Mouse (Mus musculus) c-Kit-positive CD71-positive TER-119-negative erythroid progenitor cells, embryonic 14.5 days (primary cell): ENCODE data around the gene Anxa11.
"Not testable (repeated sequence)": the region's sequence is repeated elsewhere in the genome, so short reads cannot be mapped to it uniquely, and the experiment has no call there.

Experiments used
- DNase-seq: peaks from one replicate; pipeline ENCODE4 v3.0.0-alpha.2; 2013; ENCODE audit warnings: low read depth

Gene Anxa11

GRCm38 (mm10) chr14:25841991-25842687 is at the start of gene Anxa11:
Anxa11 (plus strand) TSS chr14:25842156.
- peak; percentile 77 for DNase-seq

GRCm38 (mm10) chr14:25794331-25794730 is 47.6 kb upstream of the Anxa11 start:
- no peak for DNase-seq

GRCm38 (mm10) chr14:25795067-25795466 is 46.9 kb upstream of the Anxa11 start:
- DNase-seq: no peak

GRCm38 (mm10) chr14:25795561-25796174 is 46.3 kb upstream of the Anxa11 start:
- no peak for DNase-seq

GRCm38 (mm10) chr14:25796619-25797018 is 45.3 kb upstream of the Anxa11 start:
- no peak for DNase-seq

DNA sequence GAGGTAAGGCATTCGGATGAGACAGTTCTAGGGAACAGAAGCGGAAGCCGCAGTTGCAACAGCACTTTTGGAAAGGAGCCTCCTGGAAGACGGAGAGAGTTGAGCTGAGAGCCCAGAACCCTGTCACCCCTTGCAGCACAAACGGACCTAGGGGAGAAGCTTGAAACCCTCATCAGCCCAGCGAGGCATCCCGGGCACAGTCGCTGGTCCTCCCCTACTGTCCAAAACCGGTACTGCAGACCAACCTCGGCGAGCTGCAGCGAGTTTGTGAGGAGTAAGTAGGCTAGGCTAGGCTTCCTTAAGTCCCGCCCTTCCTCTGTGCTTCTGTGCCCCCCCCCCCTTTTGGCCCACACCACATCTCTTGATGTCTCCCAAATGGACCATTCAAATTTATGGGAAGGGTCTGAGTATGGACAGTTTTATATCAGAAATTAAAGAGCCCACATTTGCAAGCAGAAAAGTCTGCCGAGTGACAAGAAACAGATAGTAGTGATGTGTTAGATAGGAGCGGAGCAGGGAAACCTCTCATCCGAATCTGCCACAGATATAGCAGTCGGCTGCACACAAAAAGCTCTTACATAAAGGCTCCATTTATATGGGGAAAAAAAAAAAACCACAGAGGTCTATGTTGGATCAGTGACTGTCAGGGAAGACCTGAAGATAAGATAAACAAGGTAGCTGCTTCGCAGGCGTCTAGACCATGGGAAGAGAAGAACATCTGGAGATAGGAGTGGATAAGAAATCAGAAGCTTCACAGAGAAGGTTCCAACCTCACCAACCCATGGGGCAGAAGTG is 41.6 kb upstream of the Anxa11 start:
- DNase-seq: peak; percentile 34

- no peak for DNase-seq
Measured at GRCm38 (mm10) chr14:25802511-25802910, 39.4 kb upstream of the Anxa11 start.

DNA sequence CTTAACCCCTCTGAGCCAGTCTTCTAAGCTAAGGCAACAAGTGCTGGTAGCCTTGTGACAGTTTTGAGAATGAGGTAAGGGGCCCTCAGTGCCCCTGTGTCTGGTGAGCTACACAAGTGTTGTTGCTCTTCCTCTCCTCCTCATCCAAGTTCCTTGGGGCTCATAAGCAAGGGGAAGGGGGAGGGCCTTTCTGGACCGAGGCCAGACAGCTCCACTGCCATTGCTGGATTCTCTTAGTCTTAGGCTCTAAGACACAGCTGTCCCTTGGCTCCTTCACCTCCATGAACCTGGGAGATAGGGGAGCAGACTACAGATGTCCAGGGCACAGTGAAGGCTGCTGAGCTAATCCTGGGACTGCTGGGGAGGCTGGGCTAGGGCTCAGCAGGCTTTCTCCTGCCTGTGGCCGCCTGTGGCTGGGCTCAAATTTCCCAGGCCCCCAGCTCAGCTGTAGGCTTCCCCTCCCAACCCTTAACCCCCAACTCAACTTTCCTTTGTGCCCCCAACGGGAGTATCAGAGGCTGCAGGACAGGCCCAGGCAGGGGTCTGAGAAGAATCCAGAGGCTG is 38.6 kb upstream of the Anxa11 start:
- no peak for DNase-seq

DNA sequence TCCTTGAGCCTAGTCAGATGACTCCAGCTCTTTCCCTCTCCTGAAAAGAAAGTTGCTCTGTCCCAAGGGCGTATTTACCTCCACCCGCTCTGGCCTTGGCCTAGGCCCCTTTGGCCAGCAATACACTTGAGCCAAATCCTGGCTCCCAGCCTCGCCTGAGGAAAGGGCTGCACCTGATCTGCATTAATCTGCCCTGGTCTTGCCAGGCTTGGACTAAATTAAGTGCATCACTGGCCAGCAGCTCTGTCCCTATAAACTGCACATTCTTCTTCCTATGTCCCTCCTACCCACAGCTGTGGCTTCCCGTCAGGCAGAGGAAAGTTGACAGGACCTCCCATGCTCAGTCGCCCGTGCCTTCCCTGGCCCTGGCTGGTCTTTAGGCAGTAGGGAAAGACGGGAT is 36.1 kb upstream of the Anxa11 start:
- no peak for DNase-seq

GRCm38 (mm10) chr14:25806561-25806960 is 35.4 kb upstream of the Anxa11 start:
- no peak for DNase-seq

- DNase-seq: not testable (repeated sequence)
Measured at GRCm38 (mm10) chr14:25811026-25811425, 30.9 kb upstream of the Anxa11 start.

DNA sequence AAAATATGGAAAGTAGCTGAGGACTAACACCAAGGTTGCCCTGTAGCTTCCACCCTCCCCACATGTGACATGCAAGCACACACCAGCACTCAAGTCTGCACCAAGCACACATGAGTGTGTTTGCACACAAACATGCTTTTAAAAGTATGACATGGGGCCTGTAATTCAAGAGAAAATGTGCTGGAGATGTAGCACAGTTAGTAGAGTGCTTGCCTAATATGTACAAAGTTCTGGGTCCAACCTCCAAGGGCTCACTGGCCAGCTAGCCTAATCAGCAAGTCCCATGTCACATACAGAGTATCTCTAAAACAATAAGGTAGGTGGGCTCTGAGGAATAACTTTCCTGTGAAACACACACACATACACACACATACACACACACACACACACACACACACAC is 27.8 kb upstream of the Anxa11 start:
- no peak for DNase-seq

DNA sequence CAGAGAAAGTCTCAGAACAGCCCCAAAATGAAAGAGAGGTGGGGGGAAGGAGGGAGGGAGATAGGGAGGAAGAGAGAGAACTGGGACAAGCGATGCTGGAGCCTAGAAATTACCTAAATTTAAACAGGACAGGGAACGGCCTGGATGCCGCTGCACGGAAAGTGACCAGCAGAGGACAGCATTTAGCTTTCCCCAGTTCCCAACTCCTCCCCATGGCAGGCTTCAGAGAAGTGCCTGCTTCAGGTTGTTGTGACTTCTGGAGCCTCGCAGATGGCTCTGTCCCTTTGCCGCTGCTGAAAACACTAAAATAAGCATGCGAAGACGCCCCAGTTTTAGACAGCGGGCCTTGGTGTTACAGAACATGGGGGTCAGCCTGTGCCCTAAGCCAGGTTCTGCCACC is 25.5 kb upstream of the Anxa11 start:
- DNase-seq: peak; percentile 8

DNA sequence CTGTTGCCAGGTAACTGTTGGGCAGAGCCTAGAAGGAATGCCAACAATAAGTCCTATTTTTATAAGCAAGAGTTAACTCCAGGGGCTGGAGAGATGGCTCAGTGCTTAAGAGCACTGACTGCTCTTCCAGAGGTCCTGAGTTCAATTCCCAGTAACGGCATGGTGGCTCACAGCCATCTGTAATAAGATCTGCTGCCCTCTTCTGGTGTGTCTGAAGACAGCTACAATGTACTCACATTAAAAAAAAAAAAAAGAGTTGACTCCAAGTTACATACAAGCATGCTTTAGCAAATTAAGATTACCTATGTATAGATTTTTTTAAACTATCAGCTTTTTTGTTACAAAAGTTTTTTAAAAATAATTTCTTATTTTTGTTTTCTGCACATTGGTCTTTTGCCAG is 19.4 kb upstream of the Anxa11 start:
- DNase-seq: no peak

GRCm38 (mm10) chr14:25824995-25825394 is 17.0 kb upstream of the Anxa11 start:
- no peak for DNase-seq

GRCm38 (mm10) chr14:25825880-25826626 is 15.9 kb upstream of the Anxa11 start:
- no peak for DNase-seq

DNA sequence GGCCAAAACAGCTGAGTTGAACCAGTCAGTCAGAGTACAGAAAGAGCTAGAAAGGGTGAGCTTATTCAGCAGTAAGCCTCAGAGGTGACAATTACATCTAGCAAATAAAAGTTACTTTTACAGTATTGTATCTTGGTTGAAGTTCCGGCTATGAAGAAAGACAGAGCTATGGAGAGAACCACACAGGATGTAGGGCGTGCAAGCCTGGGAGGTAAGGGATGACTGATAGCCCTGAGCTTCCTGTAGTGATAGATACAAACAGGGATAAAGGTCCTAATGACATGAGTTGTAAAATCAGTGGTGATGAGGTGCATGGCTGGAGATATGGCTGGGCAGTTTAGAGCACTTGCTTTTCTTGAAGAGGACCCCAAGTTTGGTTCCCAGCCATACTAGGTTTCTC is 15.1 kb upstream of the Anxa11 start:
- no peak for DNase-seq

- DNase-seq: no peak
Measured at GRCm38 (mm10) chr14:25831332-25831731, 10.6 kb upstream of the Anxa11 start.

- no peak for DNase-seq
Measured at GRCm38 (mm10) chr14:25832301-25832700, 9.7 kb upstream of the Anxa11 start.

DNA sequence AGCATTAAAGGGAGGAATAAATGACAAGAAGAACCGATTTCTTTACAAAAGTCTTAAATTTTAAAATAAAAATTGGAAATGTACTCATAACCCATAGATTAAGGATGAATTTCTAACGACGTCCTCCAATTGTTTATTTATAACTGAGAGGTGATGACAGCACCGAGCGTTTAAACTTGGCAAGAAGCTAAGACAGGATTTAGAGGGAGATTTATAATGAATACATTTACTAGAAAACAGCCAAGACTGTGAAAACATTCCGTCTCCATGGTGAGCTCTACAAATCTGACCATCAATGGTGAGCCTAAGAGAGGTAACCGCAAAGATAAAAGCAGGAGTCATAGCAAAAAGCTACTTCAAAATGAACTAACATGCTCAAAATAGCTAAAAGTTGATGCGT is 3.5 kb upstream of the Anxa11 start:
- DNase-seq: no peak

DNA sequence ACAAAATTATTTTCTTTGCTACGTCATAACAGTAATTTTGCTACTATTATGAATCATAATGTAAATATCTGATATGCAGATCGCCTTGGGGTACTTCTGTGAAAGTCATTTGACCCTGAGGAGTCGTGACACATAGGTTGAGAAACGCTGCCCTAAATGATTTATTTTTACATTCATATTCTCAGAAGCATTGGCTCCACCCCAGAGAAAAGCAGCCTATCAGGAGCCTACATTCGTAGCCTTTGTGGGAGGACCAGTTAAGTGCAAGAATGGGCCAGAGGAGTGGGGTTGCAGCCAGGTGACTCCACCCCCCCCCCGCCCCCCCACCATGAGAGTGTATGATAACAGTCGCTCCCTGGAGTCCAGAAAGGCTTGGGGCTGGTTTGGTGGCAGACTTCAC is 2.2 kb upstream of the Anxa11 start:
- no peak for DNase-seq

- DNase-seq: no peak
Measured at GRCm38 (mm10) chr14:25840961-25841360, 995 bp upstream of the Anxa11 start.
